9 mouse cellular contexts compared by ENCODE assay signal in the genomic region with DNA sequence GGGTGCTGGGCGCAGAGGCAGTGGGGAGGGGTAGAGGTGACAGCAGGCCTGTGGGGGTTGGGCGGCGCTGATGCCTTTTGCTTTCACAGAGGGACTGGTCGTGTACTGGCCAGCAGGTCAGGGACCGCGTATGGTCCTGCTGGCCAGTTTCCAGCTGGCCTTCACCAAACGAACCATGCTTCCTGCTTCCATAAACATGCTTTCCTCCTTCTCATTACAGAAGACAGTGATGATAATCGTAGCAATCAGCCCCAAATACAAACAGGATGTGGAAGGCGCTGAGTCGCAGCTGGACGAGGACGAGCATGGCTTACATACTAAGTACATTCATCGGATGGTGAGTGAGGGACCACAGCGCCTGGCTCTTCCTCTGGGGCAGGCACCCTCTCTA. TPM values are rescaled to one million over a fixed set of nuclear protein-coding genes. Genes with fewer than 3 reads are reported as not detected.
DNase-seq lines count a peak whose midpoint lies in the region; ATAC-seq lines count a peak whose summit lies in the region.
"Had no signal": no experiment of that assay in that cellular context is flagged by ENCODE, and none has a peak within 500 bp of the region (broad histone marks: within the 10 kb centered on the region; RNA-seq: fewer than 3 reads in every experiment).

No protein-coding gene starts in this region.

- peaks cover 14% of the 10 kb centered on the region for H3K4me1 ChIP-seq in forebrain, embryonic 16.5 days (replicated peaks; ENCODE audit: control insufficient read depth, insufficient read depth, low read length)

- H3K4me2 ChIP-seq in forebrain, embryonic 16.5 days (ENCODE audit: low read length) = no peak overlapping the region

- peak; percentile 61 to 75 for DNase-seq in adrenal gland, adult (ENCODE audit: inconsistent age in 2 of 2, low spot score in 1 of 2)
- DNase-seq in adrenal gland, adult 18-20 months (ENCODE audit: low spot score in 2 of 2) = no peak
- peak; percentile 55 to 77 for DNase-seq in adrenal gland, postnatal 36 days
- DNase-seq in kidney, adult 18-20 months = peak; percentile 51
- peak; percentile 79 for DNase-seq in lung, postnatal 10 days
- DNase-seq in thymus, adult 18-20 months = no peak

- H3K4me3 ChIP-seq in forebrain, embryonic 16.5 days (replicated peaks; ENCODE audit: low read length) = no peak overlapping the region

- peaks cover 7% of the 10 kb centered on the region for H3K36me3 ChIP-seq in forebrain, embryonic 16.5 days (ENCODE audit: control insufficient read depth, insufficient read depth)

- no peaks in the 10 kb centered on the region for H3K9me3 ChIP-seq in forebrain, embryonic 16.5 days (ENCODE audit: control insufficient read depth, low read length)

- H3K27ac ChIP-seq in forebrain, embryonic 16.5 days (ENCODE audit: low read length) = peak overlapping the region; percentile 70; the same call in 1 of the 2 replicates
- H3K27ac ChIP-seq: macrophage had no signal

- H3K27me3 ChIP-seq in forebrain, embryonic 16.5 days (replicated peaks; ENCODE audit: control insufficient read depth, insufficient read depth, low read length) = no peaks in the 10 kb centered on the region

- peak; percentile 32; the same call in 1 of the 2 replicates for ATAC-seq in forebrain, embryonic 16.5 days
- no peak for ATAC-seq in inflammation-experienced regulatory T-cells, adult 6 months

- no peak overlapping the region for H3K9ac ChIP-seq in forebrain, embryonic 16.5 days (replicated peaks; ENCODE audit: low read depth, low read length)

- WGBS in forebrain, embryonic 16.5 days = 45% methylated on average over 14 of the region's 14 CpGs

RNA-seq across cellular contexts. Expression of a gene that starts 33.9 kb away (rescaled TPM):
- total RNA-seq in adrenal gland, adult 18-20 months (2021) = 10 to 100 TPM; 10.6 to 15.0 TPM
- 10 to 100 TPM; 12.5 to 18.9 TPM for total RNA-seq in adrenal gland, postnatal 36 days (2021)
- polyA plus RNA-seq in forebrain, embryonic 16.5 days (2015; fragmentation: Nextera tagmentation; extraction: Ambion mirVana) = 6.3 and 6.9 TPM in 2 replicates
- 10 to 100 TPM; 29.5 to 48.1 (median 47.8) TPM for polyA plus RNA-seq in inflammation-experienced regulatory T-cells, adult 6 months (2017; shearing (Covaris generic))

Comparison
In these comparisons a context has a peak if more than half of its experiments do, and no peak if none do; other contexts are left out.
1. DNase-seq: peak in adrenal gland, adult (2 of 2), adrenal gland, postnatal 36 days (2 of 2), kidney, adult 18-20 months (single experiment) and lung, postnatal 10 days (single experiment); none in adrenal gland, adult 18-20 months (0 of 2) and thymus, adult 18-20 months (0 of 2).